Mouse (Mus musculus) hindlimb bud, embryonic 11.5 days (tissue): ENCODE measurements around the gene Duox2.
"Not testable (repeated sequence)": the region's sequence is repeated elsewhere in the genome, so short reads cannot be mapped to it uniquely, and the experiment has no call there.

ENCODE experiments used
- DNase-seq: peaks from one replicate; pipeline ENCODE4 v3.0.0-alpha.2; 2012; ENCODE audit warnings: low read depth, low spot score; ENCODE audit errors: extremely low spot score

Gene Duox2

DNA sequence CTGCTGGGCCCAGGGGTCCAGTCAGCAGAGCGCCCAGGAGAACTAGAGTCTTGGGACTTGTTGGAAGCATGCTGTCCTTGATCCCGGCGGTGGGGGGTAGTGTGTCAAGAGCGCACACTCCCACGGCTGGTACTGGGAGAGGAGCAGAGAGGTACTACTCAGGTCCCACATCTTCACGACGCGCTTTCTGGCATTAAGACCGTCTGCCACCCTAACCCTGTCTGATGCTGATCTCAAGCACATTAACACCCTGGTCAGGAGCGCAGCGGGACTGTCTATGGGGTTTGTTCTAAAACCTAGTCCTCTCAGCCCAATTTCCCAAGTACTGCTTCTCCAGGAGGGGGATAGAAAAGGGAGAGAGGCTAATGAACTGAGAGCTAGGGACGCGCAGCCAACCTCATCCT lies at the start of gene Duox2:
TSS of gene Duox2 (minus strand) at position 354 of the 404 bp plus-strand sequence.
- DNase-seq = no peak

DNA sequence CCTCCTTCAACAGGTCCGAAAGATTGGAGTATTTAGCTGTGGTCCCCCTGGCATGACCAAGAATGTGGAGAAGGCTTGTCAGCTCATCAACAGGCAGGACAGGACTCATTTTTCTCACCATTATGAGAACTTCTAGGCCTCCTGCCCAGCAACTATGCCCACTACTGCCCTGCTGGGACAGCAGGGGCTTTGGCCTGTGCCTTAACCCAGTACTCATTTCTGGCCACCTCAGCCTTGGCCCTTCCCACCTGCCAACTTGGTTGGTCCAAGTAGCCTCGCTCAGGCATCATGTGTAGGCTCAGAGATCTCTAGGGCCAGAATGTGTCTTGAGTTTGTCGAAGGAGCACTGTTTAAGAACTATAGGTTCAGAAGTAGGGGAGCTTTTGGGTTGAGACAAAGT lies 49.0 kb upstream of the Duox2 start:
- no peak for DNase-seq

DNA sequence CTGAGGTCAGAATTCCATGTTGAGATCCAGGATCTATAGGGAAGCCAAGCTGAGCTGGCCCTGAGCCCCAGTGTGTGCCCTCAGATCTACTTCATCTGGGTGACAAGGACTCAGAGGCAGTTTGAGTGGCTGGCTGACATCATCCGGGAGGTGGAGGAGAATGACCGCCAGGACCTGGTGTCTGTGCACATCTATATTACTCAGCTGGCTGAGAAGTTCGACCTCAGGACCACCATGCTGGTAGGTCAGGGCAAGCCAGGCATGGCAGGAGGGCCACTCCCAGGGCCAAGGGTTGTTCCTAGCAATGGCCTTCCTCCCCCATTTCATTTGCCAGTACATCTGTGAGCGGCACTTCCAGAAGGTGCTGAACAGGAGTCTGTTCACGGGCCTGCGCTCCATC lies 47.9 kb upstream of the Duox2 start:
- not testable (repeated sequence) for DNase-seq

DNA sequence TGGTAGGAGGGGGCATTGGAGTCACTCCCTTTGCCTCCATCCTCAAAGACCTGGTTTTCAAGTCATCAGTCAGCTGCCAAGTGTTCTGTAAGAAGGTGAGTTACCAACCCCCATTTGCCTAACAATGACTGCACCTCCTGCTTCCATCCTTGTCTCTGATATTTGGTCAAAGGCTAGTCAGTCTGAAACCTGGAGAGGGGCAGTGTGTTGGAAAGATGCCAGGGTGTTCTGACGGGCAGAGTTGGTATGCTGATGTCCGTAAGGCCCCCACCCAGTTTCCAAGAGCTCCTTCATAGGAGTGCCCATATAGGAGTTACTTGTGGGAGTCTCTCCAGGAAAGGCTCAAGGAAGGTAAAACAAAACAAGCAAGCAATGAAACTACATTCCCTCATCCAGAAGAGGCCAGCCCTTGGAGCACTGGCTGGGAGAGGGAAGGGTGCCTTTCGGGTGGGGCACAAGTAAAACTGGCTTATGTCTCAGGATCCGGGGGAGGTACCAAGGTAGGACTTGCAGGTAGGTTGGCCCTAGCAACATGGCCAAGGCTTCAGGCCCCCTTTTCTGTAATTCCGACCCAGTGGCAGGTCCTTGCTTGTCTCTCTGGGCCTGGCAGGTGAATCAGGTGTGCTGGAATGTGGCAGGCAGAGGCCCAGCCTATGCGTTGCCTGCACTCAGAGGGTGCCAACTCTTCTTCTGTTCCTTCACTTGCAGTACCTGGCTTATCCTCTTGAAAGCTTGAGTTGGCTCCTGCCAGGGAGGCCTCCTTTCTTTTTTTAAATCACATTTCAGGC lies 47.1 kb upstream of the Duox2 start:
- DNase-seq = no peak

DNA sequence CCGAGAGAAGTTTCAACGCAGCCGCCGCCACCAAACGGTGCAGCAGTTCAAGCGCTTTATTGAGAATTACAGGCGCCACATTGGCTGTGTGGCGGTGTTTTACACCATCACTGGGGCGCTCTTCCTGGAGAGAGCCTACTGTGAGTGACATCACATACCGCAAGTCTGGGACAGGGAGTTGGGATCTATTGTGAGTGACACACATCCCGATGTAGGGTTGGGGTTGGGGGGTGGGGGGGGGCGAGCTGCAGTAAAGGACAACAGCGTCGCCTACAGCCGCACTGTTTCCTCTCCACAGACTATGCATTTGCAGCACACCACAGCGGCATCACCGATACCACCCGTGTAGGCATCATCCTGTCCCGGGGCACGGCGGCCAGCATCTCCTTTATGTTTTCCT lies 39.0 kb upstream of the Duox2 start:
- no peak for DNase-seq

DNA sequence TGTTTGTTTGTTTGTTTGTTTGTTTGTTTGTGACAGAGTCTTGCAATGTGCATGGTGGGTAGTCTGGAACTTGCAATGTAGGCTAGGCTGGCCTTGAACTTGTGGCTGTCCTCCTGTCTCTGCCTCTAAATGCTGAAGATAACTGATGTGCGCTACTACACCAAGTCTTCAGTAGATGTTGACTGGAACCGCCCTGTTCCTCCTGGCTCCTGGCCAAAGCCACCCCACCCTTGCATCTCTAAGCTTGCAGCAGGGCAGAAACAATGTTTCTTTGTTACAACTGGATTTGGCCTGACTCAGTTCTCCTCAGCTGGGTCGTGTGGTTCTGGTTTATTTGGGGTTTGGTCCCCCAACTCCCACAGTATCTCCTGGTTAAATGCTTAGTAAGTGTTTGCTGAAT lies 35.9 kb upstream of the Duox2 start:
- no peak for DNase-seq

DNA sequence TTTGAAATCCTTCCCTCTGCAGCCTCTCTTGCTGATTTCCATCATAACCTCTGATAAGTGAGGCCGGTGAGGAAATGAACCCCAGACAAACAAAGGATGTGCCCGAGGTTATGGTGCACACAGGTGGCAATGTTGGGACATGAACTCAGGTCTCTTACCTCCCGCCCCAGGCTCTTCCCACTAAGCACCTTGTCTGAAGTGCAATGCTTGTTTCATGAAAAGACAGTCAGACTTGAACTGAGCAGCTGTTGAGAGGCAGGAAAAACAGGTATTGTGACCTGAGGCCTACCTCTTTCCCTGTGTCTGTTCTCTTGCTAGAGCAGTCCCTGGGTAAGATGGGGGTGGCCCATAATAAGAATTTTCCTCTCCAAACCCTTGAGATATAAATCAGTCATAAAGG lies 34.0 kb upstream of the Duox2 start:
- DNase-seq = no peak

DNA sequence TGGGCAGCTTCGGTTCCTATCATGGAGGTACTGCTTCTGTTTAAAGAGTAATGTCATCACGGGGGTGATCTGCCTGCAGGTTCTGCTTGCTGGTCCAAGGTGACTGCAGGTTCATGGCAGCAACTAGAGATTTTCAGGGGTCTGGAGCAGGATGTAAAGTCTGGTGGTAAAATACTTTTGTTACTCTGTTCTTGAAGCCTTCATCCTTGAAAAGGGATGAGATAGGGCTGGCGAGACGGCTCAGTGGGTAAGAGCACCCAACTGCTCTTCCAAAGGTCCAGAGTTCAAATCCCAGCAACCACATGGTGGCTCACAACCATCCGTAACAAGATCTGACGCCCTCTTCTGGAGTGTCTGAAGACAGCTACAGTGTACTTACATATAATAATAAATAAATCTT lies 32.1 kb upstream of the Duox2 start:
- DNase-seq = not testable (repeated sequence)

DNA sequence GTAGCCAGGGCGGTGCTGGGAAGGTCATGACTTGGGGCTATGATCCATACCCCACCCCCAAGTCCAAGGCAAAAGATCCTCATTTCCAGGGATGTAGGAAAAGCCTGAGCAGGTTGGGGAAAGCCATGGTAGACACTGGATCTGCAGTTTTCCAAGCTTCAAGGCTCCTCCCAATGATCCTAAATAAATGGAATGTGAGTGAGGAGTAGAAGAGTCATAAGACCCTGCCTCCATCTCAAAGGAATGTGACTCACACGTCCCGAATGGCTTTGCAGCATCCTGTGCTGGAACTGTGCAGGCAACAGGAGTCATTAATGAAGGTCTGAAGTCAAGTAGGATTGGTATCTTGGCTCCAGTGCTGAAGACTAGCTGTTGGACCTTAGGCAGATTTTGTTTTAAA lies 29.7 kb upstream of the Duox2 start:
- no peak for DNase-seq

DNA sequence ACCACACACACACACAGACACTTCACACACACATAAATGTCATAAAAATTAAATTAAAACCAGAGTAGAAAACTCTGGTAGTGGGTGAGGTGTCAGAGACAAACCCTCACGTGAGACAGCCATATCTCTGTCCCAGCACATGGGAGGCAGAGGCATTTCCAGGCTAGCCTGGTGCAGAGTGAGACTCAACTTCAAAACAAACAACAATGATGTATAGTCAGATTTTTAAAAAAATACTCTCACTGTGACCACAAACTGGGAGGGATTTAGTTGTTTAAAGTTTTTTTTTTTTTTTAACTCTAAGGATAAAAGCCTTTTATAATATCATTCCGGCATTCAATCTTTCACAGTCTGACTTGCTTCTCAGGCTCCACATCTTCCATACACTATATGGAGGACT lies 27.1 kb upstream of the Duox2 start:
- DNase-seq = no peak

DNA sequence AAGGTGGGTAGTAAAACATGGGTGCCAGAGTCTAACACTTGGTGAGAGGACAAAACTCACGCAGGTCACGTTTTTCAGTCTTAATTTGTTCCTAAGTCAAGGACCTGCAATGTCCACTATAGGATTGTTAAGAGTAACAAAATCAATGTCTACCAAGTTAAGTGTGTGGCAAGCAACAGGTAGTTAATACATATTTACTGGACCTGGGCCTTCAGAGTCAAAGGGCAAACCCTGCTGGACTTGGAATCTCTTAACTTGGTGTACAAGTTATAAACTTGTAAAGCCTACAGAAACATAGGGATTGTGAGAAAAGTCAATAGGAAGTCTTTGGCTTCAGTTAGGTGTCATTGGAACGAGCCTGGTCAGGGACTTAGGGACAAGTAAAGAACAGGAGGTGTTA lies 26.3 kb upstream of the Duox2 start:
- DNase-seq = no peak

DNA sequence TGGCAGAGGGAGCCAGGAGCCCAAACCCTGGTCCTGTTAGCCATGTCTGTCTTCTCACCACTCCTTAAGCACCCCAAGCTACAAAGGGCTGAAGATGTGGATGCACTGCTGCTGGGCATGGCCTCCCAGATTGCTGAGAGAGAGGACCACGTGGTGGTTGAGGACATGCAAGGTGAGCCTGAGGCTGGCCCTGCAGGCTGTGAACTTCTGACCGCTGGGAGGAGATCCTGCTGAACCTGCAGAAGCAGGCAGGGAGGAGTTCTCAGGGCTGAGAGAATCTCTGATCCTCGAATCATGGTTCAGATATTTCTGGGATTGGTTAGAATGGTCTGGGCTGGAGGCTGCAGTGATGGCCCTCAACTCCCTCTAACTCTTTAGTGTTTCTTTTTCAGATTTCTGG lies 25.7 kb upstream of the Duox2 start:
- DNase-seq = no peak

DNA sequence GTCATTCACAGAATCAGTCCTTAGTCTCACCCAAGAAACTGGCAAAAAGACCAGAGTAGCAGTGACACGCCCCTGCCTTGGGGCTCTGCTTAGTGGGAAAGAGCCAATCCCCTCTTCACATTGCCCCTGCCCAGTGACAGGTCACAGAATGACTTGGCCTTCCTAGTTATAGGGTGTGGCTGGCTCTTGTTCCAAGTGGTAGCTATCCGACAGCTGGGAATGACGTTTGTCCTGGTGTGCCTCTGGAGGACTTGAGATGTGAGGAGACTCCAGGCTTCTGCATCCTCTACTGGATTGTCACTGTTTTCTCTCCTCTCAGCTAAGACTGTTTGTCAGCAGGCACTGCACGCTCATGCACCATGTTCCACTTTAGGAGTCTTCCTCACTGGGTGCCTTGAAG lies 19.1 kb upstream of the Duox2 start:
- DNase-seq = no peak

DNA sequence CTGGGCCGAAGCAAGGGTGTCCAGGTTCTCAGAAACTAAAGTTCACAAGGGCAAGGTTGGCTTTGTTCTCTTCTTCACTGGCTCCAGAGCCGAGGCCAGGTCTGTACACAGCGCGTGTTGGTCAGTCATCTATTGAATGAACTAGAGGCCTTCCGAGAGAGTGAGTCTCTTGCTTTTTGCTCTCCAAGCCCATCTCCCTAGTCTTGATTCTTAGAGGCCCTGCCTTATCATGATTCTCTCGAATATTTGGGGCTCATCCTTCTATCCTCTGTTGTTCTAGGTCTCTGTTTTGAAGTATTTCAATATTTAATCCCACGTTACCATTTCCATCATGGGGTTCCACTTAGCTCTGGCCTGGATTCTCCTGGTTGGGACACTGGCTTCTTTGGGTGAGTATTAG lies 17.1 kb upstream of the Duox2 start, which contains the start of gene Duox1:
TSS of gene Duox1 (plus strand) at position 301 of the 400 bp plus-strand sequence.
- DNase-seq = no peak

DNA sequence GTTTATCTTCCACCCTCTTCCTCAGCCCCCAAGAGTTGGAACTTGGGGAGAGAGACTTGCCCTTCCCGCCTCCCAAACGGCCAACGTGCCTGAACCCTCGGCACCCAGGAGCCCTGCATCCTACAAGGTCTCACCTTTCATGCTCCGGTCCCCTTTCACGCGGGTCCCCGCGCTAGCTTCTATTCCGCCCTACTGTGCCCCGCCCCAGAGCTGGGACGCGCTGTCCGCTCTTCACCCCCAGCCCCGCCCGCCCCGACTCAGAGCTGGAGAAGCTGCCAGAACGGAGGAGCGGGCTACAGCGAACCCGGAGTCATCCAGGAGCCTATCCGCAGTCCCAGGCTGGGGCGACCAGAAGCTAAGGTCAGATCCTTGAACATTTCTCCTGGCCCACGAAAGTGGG lies 15.3 kb upstream of the Duox2 start, which contains the start of gene Duoxa1:
TSS of gene Duoxa1 (minus strand) at position 195 of the 400 bp plus-strand sequence.
- no peak for DNase-seq

DNA sequence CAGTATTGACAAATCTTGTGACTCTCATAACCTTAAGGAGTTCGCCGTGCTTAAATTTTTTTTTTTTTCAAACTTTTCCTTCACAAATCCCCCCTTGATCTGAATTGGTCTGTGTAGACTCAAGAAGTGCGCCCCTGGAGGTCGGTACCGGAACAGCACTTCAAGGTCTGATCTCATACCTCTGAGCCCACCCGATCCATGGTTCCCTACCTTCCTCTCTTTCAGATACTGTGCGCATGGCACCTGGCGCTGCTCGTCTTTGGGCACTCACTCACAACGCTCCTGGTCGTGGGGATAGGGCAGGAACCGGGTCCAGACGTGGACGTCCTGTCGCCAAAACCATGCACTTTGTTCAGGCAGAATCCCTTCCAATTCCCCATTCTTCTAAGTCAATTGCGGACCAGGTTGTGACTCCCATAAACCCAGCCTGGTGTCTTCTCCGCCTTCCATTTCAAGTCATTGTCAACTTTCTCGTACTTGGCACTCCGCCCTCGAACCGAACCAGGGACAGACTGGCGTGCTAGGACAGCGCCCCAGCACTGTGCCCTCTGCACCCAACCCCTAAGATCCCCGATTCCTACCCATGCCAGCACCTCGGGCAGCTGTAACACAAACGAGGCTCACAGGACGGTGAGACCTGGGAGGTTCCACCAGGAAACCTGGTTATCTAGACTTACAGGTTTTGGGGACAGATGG lies 14.6 kb upstream of the Duox2 start:
- no peak for DNase-seq

DNA sequence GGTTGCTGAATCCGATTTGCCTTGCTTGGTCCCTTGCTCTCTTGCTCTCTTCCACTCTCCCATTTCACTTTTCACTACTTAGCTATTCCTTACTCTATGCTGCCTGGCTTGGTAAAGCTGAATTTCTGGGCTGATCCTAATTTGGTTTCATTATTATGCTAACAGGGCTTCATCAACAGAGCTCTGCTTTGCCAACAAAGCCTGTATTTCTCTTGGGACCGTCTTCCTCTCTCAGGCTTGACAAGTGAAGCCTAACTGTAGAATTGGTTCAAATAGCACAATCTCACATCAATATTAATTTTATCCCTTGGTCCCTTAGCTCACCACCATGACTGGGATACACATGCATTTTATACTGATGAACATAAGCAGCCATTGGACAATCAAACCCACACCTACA lies 13.3 kb upstream of the Duox2 start:
- DNase-seq = no peak

DNA sequence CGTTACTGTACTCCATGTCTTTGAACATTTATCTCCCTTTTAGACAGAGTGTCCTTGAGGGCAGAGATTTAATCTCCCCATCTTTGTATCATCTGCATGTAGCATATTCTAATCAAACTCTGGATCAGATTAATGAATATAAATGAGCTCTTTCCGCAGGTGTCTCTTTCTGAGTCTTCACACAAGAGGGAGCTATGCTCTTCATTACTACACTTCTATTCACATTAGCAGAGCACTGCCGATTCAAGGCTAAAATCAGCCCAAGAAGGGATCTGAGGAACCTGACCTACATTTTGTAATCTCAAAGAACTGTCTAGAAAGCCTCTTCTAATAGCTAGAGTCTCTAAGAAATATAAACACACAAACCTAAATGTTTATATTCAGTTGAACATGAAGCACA lies 11.4 kb upstream of the Duox2 start:
- DNase-seq = no peak

DNA sequence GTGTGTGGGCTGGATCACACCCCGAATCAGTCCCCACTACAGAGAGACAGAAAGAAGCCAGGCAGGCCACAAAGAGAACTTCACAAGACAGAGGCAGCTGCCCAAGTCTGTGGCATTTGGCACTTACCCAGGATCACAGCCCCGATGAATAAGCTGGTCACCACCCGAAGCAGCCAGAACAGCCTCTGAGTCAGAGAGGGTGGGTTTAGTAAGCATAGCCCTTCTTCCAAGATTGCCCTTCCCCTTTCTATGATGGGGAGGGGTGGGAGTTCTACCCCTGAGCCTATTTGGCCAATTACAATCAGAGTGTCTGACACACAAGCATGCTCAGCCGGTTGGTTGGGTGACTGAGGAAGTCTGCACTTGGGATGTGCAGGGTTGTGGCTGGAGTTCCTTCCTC lies 7.9 kb upstream of the Duox2 start:
- DNase-seq = no peak

DNA sequence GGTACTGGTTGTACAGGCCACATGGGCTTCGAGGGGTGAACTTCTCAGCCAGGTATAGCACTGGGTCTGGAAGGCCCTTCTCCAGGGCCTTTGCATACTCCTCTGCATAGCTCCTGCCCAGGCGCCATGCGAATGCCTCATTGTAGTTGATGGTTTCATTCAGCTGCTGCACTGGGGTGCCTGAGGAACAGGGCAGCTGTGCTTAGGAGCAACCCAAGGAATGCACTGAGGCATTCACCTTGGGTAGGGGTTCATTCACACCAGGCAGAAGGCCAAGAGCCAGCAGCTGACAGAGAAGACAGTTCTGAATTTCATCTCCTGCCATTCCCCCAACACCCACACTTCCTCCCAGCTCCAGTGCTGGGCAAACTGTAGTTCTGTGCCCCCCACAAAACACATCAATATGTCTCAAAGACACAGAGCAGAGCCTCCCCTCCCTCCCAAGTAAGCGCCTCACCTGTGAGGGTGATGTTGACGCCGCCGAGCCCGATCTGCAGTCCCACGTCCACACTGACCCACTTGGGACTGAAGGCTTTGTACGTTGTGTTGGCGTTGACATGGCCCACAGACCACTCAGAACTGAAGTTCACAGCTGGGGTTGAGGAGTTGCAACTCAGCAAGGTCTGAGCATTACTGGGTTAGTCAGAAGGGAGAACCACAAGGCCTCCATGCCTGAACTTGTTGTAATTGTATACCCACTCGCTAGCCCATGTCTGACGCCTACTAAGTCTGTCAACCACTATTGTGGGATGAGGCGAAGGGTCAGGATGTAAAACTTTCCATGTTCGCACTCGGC lies 7.0 kb upstream of the Duox2 start:
- DNase-seq = no peak

DNA sequence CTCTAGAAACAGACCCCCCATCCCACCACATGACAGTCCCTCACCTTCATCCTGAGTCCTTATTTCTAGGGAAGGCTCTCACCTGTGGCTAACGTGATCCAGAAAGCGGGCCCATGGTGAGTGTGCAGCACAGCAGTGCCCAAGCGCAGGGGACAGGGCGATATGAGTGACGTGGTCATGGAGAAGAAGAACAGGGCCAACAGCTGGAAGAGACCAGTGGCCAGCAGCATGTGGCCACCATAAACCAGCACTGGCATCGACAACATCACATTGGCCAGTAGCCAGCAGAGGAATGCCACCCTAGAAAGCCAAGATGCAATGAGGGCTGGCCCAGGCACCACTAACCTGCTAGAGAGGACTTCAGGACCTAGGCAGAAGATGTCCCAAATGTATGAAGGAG lies 6.3 kb upstream of the Duox2 start:
- no peak for DNase-seq
